Mouse (Mus musculus) MEL (cell line): Measurements from ENCODE around the gene Laptm4a. TPM values are rescaled to one million over a fixed set of nuclear protein-coding genes. Genes with fewer than 3 reads are reported as not detected.

ENCODE experiments used
- DNase-seq: peaks from one replicate; pipeline ENCODE4 v3.0.0; 2011; ENCODE audit warnings: low read depth, low spot score
- H3K27ac ChIP-seq: 2 replicates; pipeline ENCODE4 v1.5.1; 2012; ENCODE audit warnings: low read depth, mild to moderate bottlenecking, control low read depth, low read length, moderate library complexity; ENCODE audit not compliant: control insufficient read depth
- H3K27me3 ChIP-seq, 2 experiments: fragments of 150-350 bp in 1 of 2; sonication (generic) in 1 of 2; 2 replicates each; pipeline ENCODE4 v1.6.1; 2012; ENCODE audit warnings: low read length in 2 of 2, mild to moderate bottlenecking in 2 of 2, improper control_type of control experiment in 1 of 2, moderate library complexity in 1 of 2; ENCODE audit not compliant: insufficient read depth in 2 of 2, control insufficient read depth in 1 of 2
- H3K36me3 ChIP-seq, 2 experiments: 2 replicates each; pipeline ENCODE4 v1.6.1; 2012 to 2014; ENCODE audit warnings: low read length in 2 of 2, improper control_type of control experiment in 1 of 2, inconsistent platforms in 1 of 2, mild to moderate bottlenecking in 1 of 2; ENCODE audit not compliant: insufficient read depth in 2 of 2, control insufficient read depth in 1 of 2
- H3K4me1 ChIP-seq, 2 experiments: fragments of 150-350 bp in 1 of 2; sonication (generic) in 1 of 2; 2 replicates each; pipeline ENCODE4 v1.6.1; 2012; ENCODE audit warnings: low read length in 2 of 2, improper control_type of control experiment in 1 of 2, mild to moderate bottlenecking in 1 of 2; ENCODE audit not compliant: insufficient read depth in 2 of 2, control insufficient read depth in 1 of 2
- H3K4me3 ChIP-seq, 2 experiments: fragments of 150-350 bp in 1 of 2; sonication (generic) in 1 of 2; 2 replicates each; pipeline ENCODE4 v1.5.1; 2012; ENCODE audit warnings: low read depth in 2 of 2, low read length in 2 of 2, mild to moderate bottlenecking in 2 of 2, moderate library complexity in 2 of 2, control low read depth in 1 of 2, improper control_type of control experiment in 1 of 2; ENCODE audit not compliant: control insufficient read depth in 1 of 2, insufficient read depth in 1 of 2
- H3K79me2 ChIP-seq: 2 replicates; pipeline ENCODE4 v1.6.1; 2012; ENCODE audit warnings: mild to moderate bottlenecking, low read length, moderate library complexity; ENCODE audit not compliant: control insufficient read depth, poor library complexity, insufficient read depth
- H3K9ac ChIP-seq: 2 replicates; pipeline ENCODE4 v1.6.1; 2012; ENCODE audit warnings: low read depth, mild to moderate bottlenecking, control low read depth, low read length, moderate library complexity; ENCODE audit not compliant: control insufficient read depth, poor library complexity, severe bottlenecking
- H3K9me3 ChIP-seq: fragments of 150-350 bp; sonication (generic); replicated peaks from 2 replicates; pipeline ENCODE4 v1.6.1; 2012; ENCODE audit warnings: mild to moderate bottlenecking, low read length, improper control_type of control experiment, moderate library complexity; ENCODE audit not compliant: insufficient read depth
- BHLHE40 ChIP-seq: IDR thresholded peaks from 2 replicates; pipeline ENCODE4 v1.6.1; 2012; ENCODE audit warnings: low read depth, mild to moderate bottlenecking, inconsistent platforms, low read length, improper control_type of control experiment, borderline replicate concordance
- CHD2 ChIP-seq: IDR thresholded peaks from 2 replicates; pipeline ENCODE4 v1.6.1; 2011; ENCODE audit warnings: low read length, improper control_type of control experiment
- E2F4 ChIP-seq: IDR thresholded peaks from 2 replicates; pipeline ENCODE4 v1.6.1; 2011; ENCODE audit warnings: low read depth, low read length, improper control_type of control experiment, borderline replicate concordance
- ELF1 ChIP-seq: IDR thresholded peaks from 2 replicates; pipeline ENCODE4 v1.6.1; 2014; ENCODE audit warnings: low read depth, mild to moderate bottlenecking, inconsistent platforms, low read length, improper control_type of control experiment, moderate library complexity
- EP300 ChIP-seq, 2 experiments: IDR thresholded peaks; 2 replicates each; pipeline ENCODE4 v1.6.1; 2011; ENCODE audit warnings: improper control_type of control experiment in 2 of 2, low read length in 2 of 2, low read depth in 1 of 2, mild to moderate bottlenecking in 1 of 2
- HCFC1 ChIP-seq: IDR thresholded peaks from 2 replicates; pipeline ENCODE4 v1.6.1; 2012; ENCODE audit warnings: low read depth, mild to moderate bottlenecking, inconsistent platforms, low read length, improper control_type of control experiment, moderate library complexity
- JUND ChIP-seq: IDR thresholded peaks from 2 replicates; pipeline ENCODE4 v1.6.1; 2011; ENCODE audit warnings: low read depth, mild to moderate bottlenecking, improper control_type of control experiment, low read length
- MAX ChIP-seq: IDR thresholded peaks from 2 replicates; pipeline ENCODE4 v1.6.1; 2011; ENCODE audit warnings: low read length, improper control_type of control experiment
- MAZ ChIP-seq: IDR thresholded peaks from 2 replicates; pipeline ENCODE4 v1.6.1; 2012; ENCODE audit warnings: low read depth, mild to moderate bottlenecking, inconsistent platforms, low read length, improper control_type of control experiment
- MXI1 ChIP-seq: IDR thresholded peaks from 2 replicates; pipeline ENCODE4 v1.6.1; 2011; ENCODE audit warnings: mild to moderate bottlenecking, low read depth, low read length, improper control_type of control experiment
- MYB ChIP-seq: IDR thresholded peaks from 2 replicates; pipeline ENCODE4 v1.6.1; 2011; ENCODE audit warnings: mild to moderate bottlenecking, low read depth, low read length, improper control_type of control experiment
- MYC ChIP-seq: IDR thresholded peaks from 2 replicates; pipeline ENCODE4 v1.6.1; 2011; ENCODE audit warnings: low read depth, mild to moderate bottlenecking, low read length, improper control_type of control experiment, moderate library complexity
- POLR2AphosphoS2 ChIP-seq: IDR thresholded peaks from 2 replicates; pipeline ENCODE4 v1.6.1; 2011; ENCODE audit warnings: low read length, improper control_type of control experiment
- RAD21 ChIP-seq: IDR thresholded peaks from 2 replicates; pipeline ENCODE4 v1.6.1; 2011; ENCODE audit warnings: mild to moderate bottlenecking, low read depth, low read length, improper control_type of control experiment
- RCOR1 ChIP-seq: IDR thresholded peaks from 2 replicates; pipeline ENCODE4 v1.6.1; 2012; ENCODE audit warnings: low read depth, mild to moderate bottlenecking, inconsistent platforms, low read length, improper control_type of control experiment
- SIN3A ChIP-seq: IDR thresholded peaks from 2 replicates; pipeline ENCODE4 v1.6.1; 2012; ENCODE audit warnings: low read length, improper control_type of control experiment, inconsistent platforms
- TBP ChIP-seq: IDR thresholded peaks from 2 replicates; pipeline ENCODE4 v1.8.0; 2011; ENCODE audit warnings: low read depth, low read length, improper control_type of control experiment
- TCF12 ChIP-seq: IDR thresholded peaks from 2 replicates; pipeline ENCODE4 v1.6.1; 2014; ENCODE audit warnings: low read depth, mild to moderate bottlenecking, inconsistent platforms, low read length, improper control_type of control experiment, moderate library complexity
- USF1 ChIP-seq: IDR thresholded peaks from 2 replicates; pipeline ENCODE4 v1.6.1; 2014; ENCODE audit warnings: low read depth, mild to moderate bottlenecking, inconsistent platforms, low read length, improper control_type of control experiment, moderate library complexity
- USF2 ChIP-seq, 2 experiments: IDR thresholded peaks; 2 replicates each; pipeline ENCODE4 v1.6.1; 2011 to 2012; ENCODE audit warnings: improper control_type of control experiment in 2 of 2, low read length in 2 of 2, borderline replicate concordance in 1 of 2, inconsistent platforms in 1 of 2, low read depth in 1 of 2, mild to moderate bottlenecking in 1 of 2; ENCODE audit not compliant: insufficient read depth in 1 of 2
- ZC3H11A ChIP-seq: IDR thresholded peaks from 2 replicates; pipeline ENCODE4 v1.6.1; 2012; ENCODE audit warnings: low read depth, mild to moderate bottlenecking, inconsistent platforms, low read length, improper control_type of control experiment
- polyA plus RNA-seq, 2 experiments: library from polyadenylated mRNA; stranded (reverse) in 1 of 2; unstranded in 1 of 2; fragments of >175 nt in 1 of 2; fragments of >200 nt in 1 of 2; gene quantifications; 2 replicates each; pipeline versions ENCODE4 v1.2.1 to v1.2.4; 2012; ENCODE audit warnings: low replicate concordance in 2 of 2, low read depth in 1 of 2; ENCODE audit not compliant: insufficient read length in 2 of 2, insufficient read depth in 1 of 2, missing spikeins in 1 of 2
- total RNA-seq: library from RNA; depleted of rRNA; stranded (reverse); fragments of 300-350 nt; gene quantifications from 2 replicates; pipeline ENCODE4 v1.2.3, GENCODE M21; 2012

Laptm4a gene
- total and polyA plus RNA-seq, 3 experiments: 49.0 to 49.7 TPM; not detected in 1

DNA sequence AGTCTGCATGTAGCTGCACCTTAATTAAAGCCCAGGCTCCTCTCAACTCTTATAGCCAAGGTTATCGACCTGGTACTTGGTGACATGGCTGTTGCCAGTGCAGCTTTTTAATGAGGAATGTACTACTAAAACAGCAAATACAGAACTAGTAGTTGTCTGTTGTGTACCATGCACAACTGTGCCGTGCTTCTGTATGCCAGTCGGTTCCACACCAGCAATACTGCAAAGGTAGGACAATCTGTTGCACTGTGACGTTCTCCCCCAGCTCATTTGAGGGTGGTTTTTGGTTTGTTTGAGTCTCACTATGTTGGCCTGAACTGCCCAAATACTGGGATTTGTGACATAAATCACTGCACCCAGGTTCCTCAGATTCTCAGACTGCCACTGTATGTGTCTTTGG lies 18.0 kb downstream of the Laptm4a start:
- H3K27me3 ChIP-seq: no peaks in the 10 kb centered on the region
- H3K4me3 ChIP-seq: no peak overlapping the region
- TF ChIP-seq MAX (no peak), POLR2AphosphoS2 (peak; percentile 51), MYC (no peak), USF2 (IDR thresholded peaks at IDR 0.05; ENCODE audit: borderline replicate concordance in 1 of 2, insufficient read depth in 1 of 2, low read depth in 1 of 2, low read length in 2 of 2) (no peak), HCFC1 (no peak), RAD21 (no peak), RCOR1 (no peak), BHLHE40 (no peak), MAZ (no peak)
- H3K9me3 ChIP-seq: no peaks in the 10 kb centered on the region
- H3K36me3 ChIP-seq: peaks cover 2 to 13% of the 10 kb centered on the region in 2 experiments; a peak in 3 of 4 replicates
- H3K79me2 ChIP-seq: no peaks in the 10 kb centered on the region
- DNase-seq: no peak
- H3K27ac ChIP-seq: no peak overlapping the region
- H3K4me1 ChIP-seq: peaks cover 0 to 4% of the 10 kb centered on the region in 2 experiments; a peak in 1 of 4 replicates
- H3K9ac ChIP-seq: no peak overlapping the region

DNA sequence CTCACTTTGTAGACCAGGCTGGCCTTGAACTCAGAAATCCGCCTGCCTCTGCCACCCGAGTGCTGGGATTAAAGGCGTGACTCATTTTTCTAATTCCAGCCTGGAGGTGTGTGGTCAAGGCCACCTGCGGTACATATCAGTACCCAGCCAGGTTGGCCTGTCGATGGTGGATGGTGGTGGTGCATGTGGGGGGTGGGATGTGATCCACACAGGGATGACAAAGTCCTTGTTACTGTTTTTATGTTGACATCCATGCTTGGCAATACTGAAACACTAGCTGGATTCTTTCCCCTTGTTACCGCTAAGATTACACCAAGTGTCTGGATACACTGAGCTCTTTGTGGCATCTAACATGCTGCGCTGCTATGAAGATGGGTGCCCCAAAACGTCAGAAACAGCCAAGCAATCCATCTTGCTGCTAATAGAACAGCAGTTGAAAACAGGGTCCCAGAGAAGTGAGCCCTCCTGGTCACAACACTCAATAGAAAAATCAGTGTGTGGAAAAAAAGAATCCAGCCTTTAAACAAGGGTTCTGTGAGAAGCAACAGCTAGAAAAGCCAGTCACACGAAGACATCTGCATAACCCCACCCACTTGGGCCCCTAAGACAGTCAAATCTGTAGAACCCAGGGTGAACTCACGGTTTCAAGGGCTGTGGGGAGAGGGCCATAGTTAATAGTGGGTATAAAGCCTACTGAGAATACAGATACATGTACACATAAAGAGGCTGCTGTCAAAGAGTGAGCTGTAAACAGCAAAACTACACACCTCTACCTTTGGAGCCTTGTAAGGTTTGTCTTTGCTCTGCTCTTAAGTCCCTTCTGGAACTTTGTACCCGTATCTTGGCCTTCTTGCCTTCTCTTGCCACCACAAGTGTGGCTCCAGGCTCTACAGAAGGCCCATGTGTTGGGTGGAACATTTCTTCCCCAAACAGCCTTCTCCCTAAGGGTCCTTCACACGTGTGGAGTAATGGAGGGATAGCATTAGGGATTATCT lies 18.8 kb downstream of the Laptm4a start:
- Histone ChIP-seq H3K4me1 (peaks cover 0 to 4% of the 10 kb centered on the region in 2 experiments; a peak in 1 of 4 replicates), H3K4me3 (no peak overlapping the region), H3K9me3 (no peaks in the 10 kb centered on the region), H3K27me3 (no peaks in the 10 kb centered on the region), H3K27ac (no peak overlapping the region), H3K36me3 (peaks cover 2 to 6% of the 10 kb centered on the region in 2 experiments; a peak in 3 of 4 replicates), H3K79me2 (no peaks in the 10 kb centered on the region), H3K9ac (no peak overlapping the region)
- no peak for TF ChIP-seq TBP
- TF ChIP-seq MYB: no peak
- no peak for TF ChIP-seq TCF12
- no peak for TF ChIP-seq JUND
- no peak for TF ChIP-seq E2F4
- TF ChIP-seq MYC: no peak
- TF ChIP-seq ELF1: no peak
- TF ChIP-seq USF2 (IDR thresholded peaks at IDR 0.05; ENCODE audit: borderline replicate concordance in 1 of 2, insufficient read depth in 1 of 2, low read depth in 1 of 2, low read length in 2 of 2): no peak
- no peak for TF ChIP-seq USF1
- TF ChIP-seq EP300 (IDR thresholded peaks at IDR 0.05; ENCODE audit: low read depth in 1 of 2, low read length in 2 of 2): no peak
- no peak for TF ChIP-seq SIN3A
- no peak for TF ChIP-seq CHD2
- no peak for TF ChIP-seq RCOR1
- no peak; the same call in 1 of the 2 replicates for TF ChIP-seq POLR2AphosphoS2
- no peak for TF ChIP-seq MXI1
- TF ChIP-seq ZC3H11A: no peak
- DNase-seq: no peak
